Mouse (Mus musculus): ENCODE measurements around the gene Ext2.
A peak's percentile ranks its signal among the peaks of the same experiment; 100 is the strongest.

The Ext2 gene

GRCm38 (mm10) chr2:93723138-93723744 lies 99.1 kb downstream of the Ext2 start:
- DNase-seq = no peak

- DNase-seq = no peak
Observed at GRCm38 (mm10) chr2:93720956-93721355, 101.4 kb downstream of the Ext2 start.

GRCm38 (mm10) chr2:93719792-93720675 lies 102.3 kb downstream of the Ext2 start:
- no peak for DNase-seq

GRCm38 (mm10) chr2:93713267-93713666 lies 109.1 kb downstream of the Ext2 start:
- DNase-seq = no peak

GRCm38 (mm10) chr2:93711460-93711859 lies 110.9 kb downstream of the Ext2 start:
- DNase-seq = no peak

GRCm38 (mm10) chr2:93709696-93710095 lies 112.7 kb downstream of the Ext2 start:
- DNase-seq = no peak

GRCm38 (mm10) chr2:93709241-93709640 lies 113.1 kb downstream of the Ext2 start:
- DNase-seq = no peak

GRCm38 (mm10) chr2:93706825-93707224 lies 115.5 kb downstream of the Ext2 start:
- DNase-seq = no peak

GRCm38 (mm10) chr2:93706407-93706806 lies 116.0 kb downstream of the Ext2 start:
- no peak for DNase-seq

- no peak for DNase-seq
Observed at GRCm38 (mm10) chr2:93704195-93704594, 118.2 kb downstream of the Ext2 start.

- DNase-seq = no peak
Observed at GRCm38 (mm10) chr2:93702936-93703926, 119.1 kb downstream of the Ext2 start.

- no peak for DNase-seq
Observed at GRCm38 (mm10) chr2:93699346-93699745, 123.0 kb downstream of the Ext2 start.

- no peak for DNase-seq
Observed at GRCm38 (mm10) chr2:93696181-93696641, 126.2 kb downstream of the Ext2 start.

GRCm38 (mm10) chr2:93693101-93693500 lies 129.3 kb downstream of the Ext2 start:
- no peak for DNase-seq

- DNase-seq = peak; percentile 23
Observed at GRCm38 (mm10) chr2:93690064-93690930, 132.1 kb downstream of the Ext2 start.

GRCm38 (mm10) chr2:93683674-93684073 lies 138.7 kb downstream of the Ext2 start:
- no peak for DNase-seq

- no peak for DNase-seq
Observed at GRCm38 (mm10) chr2:93682601-93683202, 139.7 kb downstream of the Ext2 start.

GRCm38 (mm10) chr2:93681321-93681720 lies 141.0 kb downstream of the Ext2 start:
- no peak for DNase-seq

- no peak for DNase-seq
Observed at GRCm38 (mm10) chr2:93677231-93677630, 145.1 kb downstream of the Ext2 start.

GRCm38 (mm10) chr2:93671573-93672184 lies 150.7 kb downstream of the Ext2 start:
- DNase-seq = no peak
